Mouse (Mus musculus) liver, postnatal 0 days (tissue): ENCODE results near the gene Ubl7.

ENCODE experiments used
- CTCF ChIP-seq: sonication (generic); IDR thresholded peaks from 2 replicates; pipeline ENCODE4 v1.5.1; 2016; ENCODE audit warnings: antibody characterized with exemption, low read depth
- EP300 ChIP-seq: IDR thresholded peaks from 2 replicates; pipeline ENCODE4 v1.6.1; 2016; ENCODE audit warnings: antibody characterized with exemption, low read depth, mild to moderate bottlenecking

- no peak for TF ChIP-seq CTCF
- TF ChIP-seq EP300, result no peak
Measured at GRCm38 (mm10) chr9:57883413-57883812, 27.4 kb upstream of the Ubl7 start.
